Mouse (Mus musculus) intestine, embryonic 15.5 days (tissue): Measurements from ENCODE around the gene Nrcam. TPM values are rescaled to one million over a fixed set of nuclear protein-coding genes. Genes with fewer than 3 reads are reported as not detected.

ENCODE experiments used
- ATAC-seq: fragments of 200-750 bp; cut with Nextera tagmentation; 2 replicates; pipeline ENCODE4 v1.8.0; 2017; ENCODE audit warnings: moderate TSS enrichment, moderate library complexity
- H3K27ac ChIP-seq: fragments of 300-500 bp; sonication (generic); 2 replicates; pipeline ENCODE4 v1.5.1; 2015; ENCODE audit warnings: mild to moderate bottlenecking, inconsistent platforms
- H3K27me3 ChIP-seq: fragments of 300-500 bp; sonication (generic); replicated peaks from 2 replicates; pipeline ENCODE4 v1.6.1; 2015; ENCODE audit warnings: inconsistent platforms
- H3K36me3 ChIP-seq: fragments of 300-500 bp; sonication (generic); 2 replicates; pipeline ENCODE4 v1.6.1; 2015; ENCODE audit warnings: inconsistent platforms
- H3K4me1 ChIP-seq: fragments of 300-500 bp; sonication (generic); replicated peaks from 2 replicates; pipeline ENCODE4 v1.6.1; 2015; ENCODE audit warnings: inconsistent platforms
- H3K4me2 ChIP-seq: fragments of 300-500 bp; sonication (generic); replicated peaks from 2 replicates; pipeline ENCODE4 v1.6.1; 2015; ENCODE audit warnings: mild to moderate bottlenecking, inconsistent platforms
- H3K4me3 ChIP-seq: fragments of 300-500 bp; sonication (generic); replicated peaks from 2 replicates; pipeline ENCODE4 v1.5.1; 2015; ENCODE audit warnings: inconsistent platforms
- H3K9ac ChIP-seq: fragments of 300-500 bp; sonication (generic); 2 replicates; pipeline ENCODE4 v1.6.1; 2015; ENCODE audit warnings: inconsistent platforms
- H3K9me3 ChIP-seq: fragments of 300-500 bp; sonication (generic); 2 replicates; pipeline ENCODE4 v1.6.1; 2016; ENCODE audit warnings: inconsistent platforms
- WGBS: fragments of 180-500 bp; shearing (Covaris S2); methylation state at CpG from one replicate; pipeline ENCODE4 v1.1.7; 2015; 5-methylcytosine and 5-hydroxymethylcytosine counted together
- polyA plus RNA-seq: library from polyadenylated mRNA; unstranded; fragments of >200 nt; fragmentation: Nextera tagmentation; extraction: Ambion mirVana; gene quantifications from 2 replicates; pipeline ENCODE4 v1.2.1, GENCODE M21; 2015

Nrcam gene
- polyA plus RNA-seq, 1 experiment from 2014 or later = 4.4 TPM

- Histone ChIP-seq H3K9me3 (no peaks in the 10 kb centered on the region), H3K27me3 (peaks cover 13% of the 10 kb centered on the region), H3K4me2 (peak overlapping the region; percentile 96), H3K27ac (no peak overlapping the region), H3K9ac (peak overlapping the region; percentile 39), H3K36me3 (no peaks in the 10 kb centered on the region), H3K4me1 (peaks cover 12% of the 10 kb centered on the region), H3K4me3 (peak overlapping the region; percentile 55)
- WGBS = under 1% methylated on average over 61 of the region's 61 CpGs
- ATAC-seq = peak; percentile 60
These were observed 881 bp downstream of the Nrcam start for GRCm38 (mm10) chr12:44329316-44330215.

- no peaks in the 10 kb centered on the region for H3K36me3 ChIP-seq
- H3K27me3 ChIP-seq = peaks cover 13% of the 10 kb centered on the region
- H3K9ac ChIP-seq = 0 out of 2 replicates have a peak overlapping the region, but pooled peaks have one; percentile 39
- H3K4me1 ChIP-seq = peaks cover 12% of the 10 kb centered on the region
- ATAC-seq = no peak
- peak overlapping the region; percentile 96 for H3K4me2 ChIP-seq
- H3K9me3 ChIP-seq = no peaks in the 10 kb centered on the region
- 7% methylated on average over 9 of the region's 9 CpGs for WGBS
- peak overlapping the region; percentile 55 for H3K4me3 ChIP-seq
- no peak overlapping the region for H3K27ac ChIP-seq
These were observed 1.6 kb downstream of the Nrcam start for GRCm38 (mm10) chr12:44330216-44330719.

GRCm38 (mm10) chr12:44337136-44337640 lies 8.5 kb downstream of the Nrcam start:
- Histone ChIP-seq H3K9me3 (no peaks in the 10 kb centered on the region), H3K36me3 (no peaks in the 10 kb centered on the region), H3K27ac (no peak overlapping the region), H3K9ac (no peak overlapping the region), H3K4me2 (no peak overlapping the region), H3K27me3 (no peaks in the 10 kb centered on the region), H3K4me1 (no peaks in the 10 kb centered on the region), H3K4me3 (no peak overlapping the region)
- WGBS = 88% methylated on average over 2 of the region's 2 CpGs
- no peak for ATAC-seq

- no peak overlapping the region for H3K4me2 ChIP-seq
- H3K4me3 ChIP-seq = no peak overlapping the region
- H3K9ac ChIP-seq = no peak overlapping the region
- WGBS = 54% methylated on average over 8 of the region's 8 CpGs
- H3K9me3 ChIP-seq = no peaks in the 10 kb centered on the region
- ATAC-seq = no peak
- no peaks in the 10 kb centered on the region for H3K36me3 ChIP-seq
- no peaks in the 10 kb centered on the region for H3K27me3 ChIP-seq
- no peak overlapping the region for H3K27ac ChIP-seq
- H3K4me1 ChIP-seq = no peaks in the 10 kb centered on the region
These were observed 9.5 kb downstream of the Nrcam start for GRCm38 (mm10) chr12:44338195-44338622.

DNA sequence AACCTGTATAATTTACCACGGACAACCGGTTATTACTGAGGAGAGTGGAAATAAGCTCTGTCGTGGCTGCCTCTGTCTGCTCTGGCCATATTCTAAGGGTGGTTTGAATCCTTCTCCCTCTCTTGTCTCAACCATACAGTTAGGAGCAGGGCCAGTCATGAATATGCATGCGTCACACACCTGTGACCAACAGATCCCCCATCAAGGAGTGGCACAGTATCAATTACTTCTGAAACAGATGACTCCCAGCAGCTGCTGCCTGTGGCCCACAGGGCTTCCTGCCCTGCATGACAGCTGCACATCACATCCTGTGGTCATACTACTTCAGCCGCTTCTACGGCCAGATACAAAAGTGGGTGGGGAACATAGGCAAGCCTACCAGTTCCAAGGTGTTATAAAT lies 15.4 kb downstream of the Nrcam start:
- no peaks in the 10 kb centered on the region for H3K36me3 ChIP-seq
- H3K27ac ChIP-seq = no peak overlapping the region
- H3K4me1 ChIP-seq = no peaks in the 10 kb centered on the region
- no peak for ATAC-seq
- no peaks in the 10 kb centered on the region for H3K9me3 ChIP-seq
- no peak overlapping the region for H3K9ac ChIP-seq
- no peak overlapping the region for H3K4me2 ChIP-seq
- H3K4me3 ChIP-seq = no peak overlapping the region
- whole genome bisulfite sequencing = 72% methylated on average over 6 of the region's 6 CpGs
- no peaks in the 10 kb centered on the region for H3K27me3 ChIP-seq

- WGBS = 53% methylated on average over 5 of the region's 5 CpGs
- Histone ChIP-seq H3K4me2 (no peak overlapping the region), H3K27ac (no peak overlapping the region), H3K27me3 (no peaks in the 10 kb centered on the region), H3K4me3 (no peak overlapping the region), H3K9me3 (no peaks in the 10 kb centered on the region), H3K4me1 (no peaks in the 10 kb centered on the region), H3K36me3 (no peaks in the 10 kb centered on the region), H3K9ac (no peak overlapping the region)
- ATAC-seq = no peak
These were observed 16.6 kb downstream of the Nrcam start for GRCm38 (mm10) chr12:44345251-44345650.

DNA sequence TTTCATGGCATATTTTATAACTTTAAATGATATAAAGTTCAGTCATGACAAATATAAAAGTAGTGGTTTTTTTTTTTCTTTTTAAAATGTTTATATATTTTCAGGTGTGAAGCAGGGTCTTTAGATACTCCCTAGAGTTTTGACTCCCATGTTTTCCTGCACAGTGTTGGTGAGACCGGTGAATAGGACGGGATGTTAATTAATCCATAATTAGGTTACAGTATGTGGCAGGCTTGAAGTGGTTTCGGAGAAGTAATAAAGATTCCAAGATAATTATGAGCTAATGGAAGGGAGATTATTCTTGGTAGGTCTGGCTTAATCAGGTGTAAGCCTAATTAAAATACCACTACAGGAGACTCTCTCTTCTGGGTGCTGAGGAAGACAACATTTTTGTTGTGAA lies 17.5 kb downstream of the Nrcam start:
- no peaks in the 10 kb centered on the region for H3K27me3 ChIP-seq
- H3K4me1 ChIP-seq = no peaks in the 10 kb centered on the region
- no peaks in the 10 kb centered on the region for H3K9me3 ChIP-seq
- no peak overlapping the region for H3K9ac ChIP-seq
- no peak overlapping the region for H3K27ac ChIP-seq
- H3K4me2 ChIP-seq = no peak overlapping the region
- ATAC-seq = no peak
- whole genome bisulfite sequencing = 77% methylated on average over 3 of the region's 3 CpGs
- no peaks in the 10 kb centered on the region for H3K36me3 ChIP-seq
- no peak overlapping the region for H3K4me3 ChIP-seq

DNA sequence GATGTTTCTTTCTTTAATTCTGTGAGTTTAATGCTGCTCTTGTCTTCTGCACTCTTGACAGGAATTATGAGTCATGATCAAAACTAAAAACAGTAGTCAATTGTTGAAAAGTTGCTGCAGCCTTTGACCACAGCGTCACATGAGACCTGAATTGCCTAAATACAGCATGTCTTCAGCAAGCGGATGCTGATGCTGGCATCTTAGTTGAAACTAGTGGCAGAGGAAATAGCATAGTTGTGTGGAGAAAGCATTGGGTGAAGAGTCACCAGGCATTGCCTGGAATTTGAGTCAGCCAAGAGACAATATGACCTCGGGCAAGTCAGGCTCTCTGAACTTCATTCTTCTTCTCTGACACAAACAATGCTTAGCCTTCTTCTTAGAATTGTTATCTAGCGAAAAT lies 26.4 kb downstream of the Nrcam start:
- H3K27me3 ChIP-seq = no peaks in the 10 kb centered on the region
- H3K27ac ChIP-seq = no peak overlapping the region
- ATAC-seq = no peak
- H3K9ac ChIP-seq = no peak overlapping the region
- no peak overlapping the region for H3K4me3 ChIP-seq
- no peaks in the 10 kb centered on the region for H3K9me3 ChIP-seq
- WGBS = 71% methylated on average over 4 of the region's 4 CpGs
- no peaks in the 10 kb centered on the region for H3K4me1 ChIP-seq
- no peaks in the 10 kb centered on the region for H3K36me3 ChIP-seq
- no peak overlapping the region for H3K4me2 ChIP-seq

GRCm38 (mm10) chr12:44357460-44357859 lies 28.8 kb downstream of the Nrcam start:
- H3K9me3 ChIP-seq = no peaks in the 10 kb centered on the region
- no peaks in the 10 kb centered on the region for H3K27me3 ChIP-seq
- ATAC-seq = no peak
- WGBS = 47% methylated on average over 3 of the region's 3 CpGs
- no peak overlapping the region for H3K4me3 ChIP-seq
- no peaks in the 10 kb centered on the region for H3K4me1 ChIP-seq
- H3K4me2 ChIP-seq = no peak overlapping the region
- no peak overlapping the region for H3K9ac ChIP-seq
- no peaks in the 10 kb centered on the region for H3K36me3 ChIP-seq
- H3K27ac ChIP-seq = no peak overlapping the region

- no peaks in the 10 kb centered on the region for H3K27me3 ChIP-seq
- no peak overlapping the region for H3K4me3 ChIP-seq
- H3K9me3 ChIP-seq = no peaks in the 10 kb centered on the region
- H3K4me2 ChIP-seq = no peak overlapping the region
- H3K4me1 ChIP-seq = no peaks in the 10 kb centered on the region
- no peak overlapping the region for H3K9ac ChIP-seq
- no peaks in the 10 kb centered on the region for H3K36me3 ChIP-seq
- ATAC-seq = no peak
- H3K27ac ChIP-seq = no peak overlapping the region
- WGBS = 85% methylated on average over 1 of the region's 1 CpGs
These were observed 29.2 kb downstream of the Nrcam start for GRCm38 (mm10) chr12:44357881-44358280.

- WGBS = 68% methylated on average over 3 of the region's 3 CpGs
- ATAC-seq = no peak
- no peaks in the 10 kb centered on the region for H3K27me3 ChIP-seq
- no peak overlapping the region for H3K4me3 ChIP-seq
- H3K4me1 ChIP-seq = no peaks in the 10 kb centered on the region
- H3K36me3 ChIP-seq = no peaks in the 10 kb centered on the region
- no peak overlapping the region for H3K27ac ChIP-seq
- H3K4me2 ChIP-seq = no peak overlapping the region
- H3K9me3 ChIP-seq = no peaks in the 10 kb centered on the region
- H3K9ac ChIP-seq = no peak overlapping the region
These were observed 42.5 kb downstream of the Nrcam start for GRCm38 (mm10) chr12:44371076-44371710.

DNA sequence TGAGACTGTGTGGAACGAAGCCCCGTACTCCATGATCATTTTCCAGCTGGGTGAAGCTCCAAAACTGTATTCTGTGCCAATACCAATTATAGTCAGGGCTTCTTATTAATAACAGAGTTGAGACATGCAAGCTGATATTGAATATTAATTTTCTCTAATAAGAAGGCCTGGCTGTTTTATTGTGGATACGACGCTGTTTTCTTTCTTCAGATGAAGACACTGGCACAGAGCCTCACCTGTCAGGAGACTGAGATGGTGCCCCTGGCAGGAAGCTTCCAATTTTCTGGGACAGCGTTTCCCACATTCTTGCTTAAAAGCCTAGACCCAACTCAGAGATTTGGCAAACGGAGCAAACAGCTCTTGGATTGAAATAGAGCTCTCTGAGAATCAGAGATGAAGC lies 47.3 kb downstream of the Nrcam start:
- Histone ChIP-seq H3K27me3 (no peaks in the 10 kb centered on the region), H3K4me1 (no peaks in the 10 kb centered on the region), H3K27ac (no peak overlapping the region), H3K36me3 (no peaks in the 10 kb centered on the region), H3K9me3 (no peaks in the 10 kb centered on the region), H3K9ac (no peak overlapping the region), H3K4me3 (no peak overlapping the region), H3K4me2 (no peak overlapping the region)
- ATAC-seq = no peak
- 79% methylated on average over 6 of the region's 6 CpGs for WGBS
